Mouse (Mus musculus): ENCODE results near the gene 9230112D13Rik.

DNA sequence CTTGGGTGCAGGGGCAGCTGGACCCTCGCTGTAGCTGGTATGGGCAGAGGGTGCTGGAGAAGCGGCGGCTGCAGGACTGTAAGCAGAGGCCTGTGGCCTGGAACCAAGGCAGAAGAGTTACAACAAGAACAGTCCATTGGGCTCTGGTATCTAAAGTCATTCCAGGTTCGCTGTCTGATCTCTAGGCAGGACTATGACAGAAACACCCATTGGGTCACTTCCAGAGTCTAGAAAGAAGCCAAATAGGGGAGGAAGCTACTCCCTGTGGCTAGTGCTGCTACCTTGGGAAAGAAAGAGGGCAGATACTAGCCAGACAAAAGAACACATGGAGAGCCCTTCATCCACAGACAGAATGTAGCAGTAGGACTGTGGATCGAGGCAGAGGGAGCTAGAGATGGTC is 29.6 kb upstream of the 9230112D13Rik start:
- no peak for TF ChIP-seq CTCF (IDR thresholded peaks at IDR 0.05; ENCODE audit: borderline replicate concordance, insufficient read depth, low read depth, low read length)
- TF ChIP-seq POLR2A (IDR thresholded peaks at IDR 0.05; ENCODE audit: borderline replicate concordance, insufficient read depth, low read length) = no peak

Measured in cerebellum, adult 2 months (tissue).